ENCODE assay signal across 11 mouse cellular contexts in genomic region chr10:84483069-84483468, GRCm38 (mm10).
"Had no signal": no experiment of that assay in that cellular context is flagged by ENCODE, and none has a peak within 500 bp of the region (broad histone marks: within the 10 kb centered on the region; RNA-seq: fewer than 3 reads in every experiment).

No protein-coding gene starts in this region.

- H3K36me3 ChIP-seq: limb, embryonic 12.5 days; liver, embryonic 13.5 days; midbrain, embryonic 13.5 days had no signal

- H3K27ac ChIP-seq: limb, embryonic 12.5 days; liver, embryonic 13.5 days; midbrain, embryonic 13.5 days had no signal

- ATAC-seq: liver, postnatal 0 days; midbrain, embryonic 13.5 days had no signal

- H3K9me3 ChIP-seq: limb, embryonic 12.5 days; liver, embryonic 13.5 days; midbrain, embryonic 13.5 days had no signal

- H3K4me3 ChIP-seq: limb, embryonic 12.5 days; liver, embryonic 13.5 days; midbrain, embryonic 13.5 days had no signal

- DNase-seq: kidney, adult 18-20 months; kidney, postnatal 4 days; layer of hippocampus, postnatal 36 days; liver; liver, embryonic 13.5 days; liver, postnatal 0 days; right cerebral cortex, adult 18-20 months; thymus, adult 2 months; thymus, postnatal 25 days had no signal

- H3K27me3 ChIP-seq: limb, embryonic 12.5 days; liver, embryonic 13.5 days; midbrain, embryonic 13.5 days had no signal

- H3K9ac ChIP-seq: limb, embryonic 12.5 days; liver, embryonic 13.5 days; liver, postnatal 0 days; midbrain, embryonic 13.5 days had no signal

- H3K4me2 ChIP-seq: limb, embryonic 12.5 days; liver, embryonic 13.5 days; midbrain, embryonic 13.5 days had no signal
